Mouse (Mus musculus) intestine, postnatal 0 days (tissue): Measurements from ENCODE around the gene Lmntd1. TPM values are rescaled to one million over a fixed set of nuclear protein-coding genes. Genes with fewer than 3 reads are reported as not detected.

Experiments used
- ATAC-seq: fragments of 200-750 bp; cut with Nextera tagmentation; 2 replicates; pipeline ENCODE4 v1.8.0; 2017; ENCODE audit warnings: mild to moderate bottlenecking, moderate TSS enrichment, moderate library complexity
- H3K27ac ChIP-seq: fragments of 300-500 bp; sonication (generic); 2 replicates; pipeline ENCODE4 v1.5.1; 2014; ENCODE audit warnings: mild to moderate bottlenecking, low read depth, low read length, moderate library complexity
- H3K27me3 ChIP-seq: fragments of 300-500 bp; sonication (generic); replicated peaks from 2 replicates; pipeline ENCODE4 v1.6.1; 2014; ENCODE audit warnings: low read length, mixed read lengths; ENCODE audit not compliant: control insufficient read depth, insufficient read depth
- H3K36me3 ChIP-seq: fragments of 300-500 bp; sonication (generic); 2 replicates; pipeline ENCODE4 v1.6.1; 2014; ENCODE audit warnings: mild to moderate bottlenecking, moderate library complexity; ENCODE audit not compliant: control insufficient read depth, insufficient read depth
- H3K4me1 ChIP-seq: fragments of 300-500 bp; sonication (generic); replicated peaks from 2 replicates; pipeline ENCODE4 v1.6.1; 2014; ENCODE audit warnings: antibody characterized with exemption, low read length, mixed read lengths; ENCODE audit not compliant: control insufficient read depth, insufficient read depth
- H3K4me2 ChIP-seq: fragments of 300-500 bp; sonication (generic); replicated peaks from 2 replicates; pipeline ENCODE4 v1.6.1; 2014; ENCODE audit warnings: low read depth, mild to moderate bottlenecking, moderate library complexity
- H3K4me3 ChIP-seq: fragments of 300-500 bp; sonication (generic); 2 replicates; pipeline ENCODE4 v1.5.1; 2014; ENCODE audit warnings: low read depth, low read length
- H3K9ac ChIP-seq: fragments of 300-500 bp; sonication (generic); 2 replicates; pipeline ENCODE4 v1.6.1; 2014; ENCODE audit warnings: mild to moderate bottlenecking, low read depth, low read length
- H3K9me3 ChIP-seq: fragments of 300-500 bp; sonication (generic); 2 replicates; pipeline ENCODE4 v1.6.1; 2016; ENCODE audit warnings: mixed run types; ENCODE audit not compliant: control insufficient read depth
- CTCF ChIP-seq: sonication (generic); IDR thresholded peaks from 2 replicates; pipeline ENCODE4 v1.5.1; 2016; ENCODE audit warnings: low read depth, mild to moderate bottlenecking, control low read depth, antibody characterized with exemption, moderate library complexity
- WGBS: fragments of 180-500 bp; shearing (Covaris S2); extraction: QIAGEN DNeasy Blood & Tissue Kit; methylation state at CpG from one replicate; pipeline ENCODE4 v1.1.7; 2014; 5-methylcytosine and 5-hydroxymethylcytosine counted together
- polyA plus RNA-seq: library from polyadenylated mRNA; unstranded; fragments of >200 nt; fragmentation: Nextera tagmentation; extraction: Ambion mirVana; gene quantifications from 2 replicates; pipeline ENCODE4 v1.2.1, GENCODE M21; 2015

Lmntd1 gene
- polyA plus RNA-seq, 1 experiment from 2014 or later = 0.61 TPM

DNA sequence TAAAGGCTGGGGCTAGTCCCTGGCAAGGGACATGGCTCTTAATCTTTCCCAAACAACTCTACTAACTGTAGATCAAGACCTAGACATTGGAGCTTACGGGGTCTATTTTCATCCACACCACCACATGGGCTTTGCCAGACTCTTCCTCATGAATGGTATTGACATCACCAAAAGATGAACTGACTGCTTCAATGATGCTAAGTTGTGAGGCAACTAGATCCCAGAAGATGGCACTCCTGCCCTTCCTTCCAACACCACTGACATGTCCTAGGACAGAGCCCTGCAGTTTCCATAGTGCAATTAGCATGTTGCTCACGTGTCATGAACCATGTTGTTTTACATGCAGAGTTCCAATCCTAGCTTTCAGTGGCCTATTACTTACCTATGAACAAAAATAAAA is 217.6 kb downstream of the Lmntd1 start:
- Histone ChIP-seq H3K27me3 (no peaks in the 10 kb centered on the region), H3K9me3 (no peaks in the 10 kb centered on the region), H3K27ac (no peak overlapping the region), H3K4me1 (0 out of 2 replicates have a peak, but pooled peaks cover 2% of the 10 kb centered on the region), H3K9ac (no peak overlapping the region), H3K4me3 (no peak overlapping the region), H3K36me3 (no peaks in the 10 kb centered on the region), H3K4me2 (no peak overlapping the region)
- TF ChIP-seq CTCF = peak; percentile 60
- 87% methylated on average over 2 of the region's 2 CpGs for WGBS
- no peak for ATAC-seq

DNA sequence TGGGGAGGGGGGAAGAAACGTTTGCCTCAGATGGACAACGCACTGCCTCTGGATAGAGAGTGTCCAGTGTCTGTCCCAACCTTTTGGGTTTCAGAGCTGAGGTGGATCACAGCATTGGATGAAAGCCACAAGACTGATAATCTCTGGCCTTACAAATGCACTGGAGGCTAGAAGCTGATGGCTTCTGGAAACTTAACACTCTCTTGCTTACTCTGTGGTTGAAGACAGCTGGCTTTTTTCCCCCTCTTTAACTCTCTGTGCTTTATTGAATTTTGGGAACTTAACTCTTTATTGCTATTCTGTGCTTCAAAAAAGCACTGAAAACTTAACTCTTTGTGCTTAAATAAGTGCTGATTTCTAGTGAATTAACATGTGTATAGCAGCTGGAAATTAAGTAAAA is 223.7 kb downstream of the Lmntd1 start:
- no peaks in the 10 kb centered on the region for H3K9me3 ChIP-seq
- no peak for ATAC-seq
- H3K9ac ChIP-seq = no peak overlapping the region
- no peak overlapping the region for H3K27ac ChIP-seq
- H3K4me3 ChIP-seq = no peak overlapping the region
- no peaks in the 10 kb centered on the region for H3K36me3 ChIP-seq
- TF ChIP-seq CTCF = no peak
- WGBS = 74% methylated on average over 2 of the region's 2 CpGs
- no peaks in the 10 kb centered on the region for H3K4me1 ChIP-seq
- no peak overlapping the region for H3K4me2 ChIP-seq
- H3K27me3 ChIP-seq = no peaks in the 10 kb centered on the region

DNA sequence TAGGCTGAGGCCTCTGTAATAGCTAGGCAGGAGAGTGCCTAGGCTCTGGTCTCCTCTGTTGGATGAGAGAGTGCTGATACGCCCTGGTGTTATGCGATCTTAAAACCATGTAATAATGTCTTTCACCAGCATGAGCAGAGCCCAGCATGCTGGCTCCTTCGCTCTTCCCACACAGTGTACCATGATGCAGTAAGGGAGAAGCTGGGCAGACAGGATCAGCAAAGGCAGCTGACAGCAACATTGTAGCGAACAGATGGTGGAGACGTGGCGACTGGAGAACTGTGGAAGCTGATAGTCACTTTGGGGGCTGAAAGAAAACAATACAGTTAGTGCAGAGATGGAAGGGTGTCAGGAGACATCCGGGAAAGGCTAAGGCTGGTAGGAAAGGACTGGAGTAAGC is 224.2 kb downstream of the Lmntd1 start:
- no peak overlapping the region for H3K4me2 ChIP-seq
- H3K9ac ChIP-seq = no peak overlapping the region
- TF ChIP-seq CTCF = no peak
- no peaks in the 10 kb centered on the region for H3K9me3 ChIP-seq
- H3K27me3 ChIP-seq = no peaks in the 10 kb centered on the region
- H3K27ac ChIP-seq = no peak overlapping the region
- no peak for ATAC-seq
- no peaks in the 10 kb centered on the region for H3K4me1 ChIP-seq
- H3K4me3 ChIP-seq = no peak overlapping the region
- no peaks in the 10 kb centered on the region for H3K36me3 ChIP-seq
- 78% methylated on average over 7 of the region's 7 CpGs for WGBS

DNA sequence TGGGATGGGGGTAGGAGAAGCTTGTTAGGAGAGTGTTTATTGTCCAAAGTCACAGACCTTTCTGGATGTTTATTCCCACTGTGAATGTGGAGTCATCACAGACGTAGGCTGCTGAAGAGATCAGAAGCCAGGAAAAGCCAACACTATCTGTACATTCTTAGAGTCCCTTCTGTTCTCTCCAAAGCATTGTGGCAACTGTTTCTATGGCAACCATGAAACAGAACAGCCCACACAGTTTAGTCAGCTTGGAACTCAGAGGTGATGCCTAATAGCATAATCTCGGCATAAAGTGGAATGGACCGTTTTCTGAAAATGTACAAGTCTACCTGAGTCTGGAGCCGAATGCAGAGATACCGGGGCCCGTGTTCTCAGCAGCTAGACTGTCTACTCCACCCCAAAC is 226.7 kb downstream of the Lmntd1 start:
- H3K9me3 ChIP-seq = no peaks in the 10 kb centered on the region
- H3K4me1 ChIP-seq = no peaks in the 10 kb centered on the region
- no peak for ATAC-seq
- H3K27me3 ChIP-seq = no peaks in the 10 kb centered on the region
- no peak overlapping the region for H3K9ac ChIP-seq
- WGBS = 78% methylated on average over 6 of the region's 6 CpGs
- no peak overlapping the region for H3K27ac ChIP-seq
- TF ChIP-seq CTCF = no peak
- H3K4me2 ChIP-seq = no peak overlapping the region
- H3K36me3 ChIP-seq = no peaks in the 10 kb centered on the region
- no peak overlapping the region for H3K4me3 ChIP-seq

DNA sequence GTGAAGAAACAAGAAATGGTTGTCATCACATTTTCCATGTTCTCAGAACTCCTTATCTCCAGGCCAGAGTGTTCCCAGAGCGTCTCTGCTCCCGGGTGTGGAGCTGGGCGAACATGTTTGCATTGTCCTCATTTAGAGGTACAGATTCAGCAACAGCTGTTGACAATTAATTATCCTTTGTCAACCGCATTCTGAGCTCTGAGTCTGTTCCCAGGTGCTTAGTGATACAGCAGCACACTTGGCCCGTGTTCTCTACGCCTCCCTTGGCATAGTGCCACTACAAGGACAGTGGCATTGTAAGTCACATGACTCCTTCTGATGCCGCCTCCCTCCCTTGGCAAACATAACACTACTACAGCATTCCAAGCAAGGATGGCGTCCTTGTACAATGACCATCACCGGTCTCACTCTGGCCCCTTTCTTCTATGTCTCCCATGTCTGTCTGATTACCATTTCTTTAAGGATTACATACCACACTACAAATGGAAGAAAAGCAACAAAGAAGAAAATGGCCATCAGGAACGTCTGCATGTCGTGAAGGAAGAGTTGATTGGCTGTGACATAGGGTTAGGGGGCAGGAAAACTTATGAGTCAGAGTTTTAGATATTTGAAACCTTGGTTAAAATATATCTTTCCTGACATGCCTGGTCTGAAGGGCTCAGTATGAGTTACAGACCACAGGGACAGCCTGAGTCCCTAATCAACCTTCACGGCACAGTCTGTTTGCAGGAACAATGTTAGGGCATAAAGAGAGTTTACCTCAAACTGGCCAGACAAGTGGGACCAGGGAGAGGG is 231.3 kb downstream of the Lmntd1 start:
- 68% methylated on average over 12 of the region's 12 CpGs for WGBS
- TF ChIP-seq CTCF = no peak
- ATAC-seq = 0 out of 2 replicates have a peak, but pooled peaks have one; percentile 43

DNA sequence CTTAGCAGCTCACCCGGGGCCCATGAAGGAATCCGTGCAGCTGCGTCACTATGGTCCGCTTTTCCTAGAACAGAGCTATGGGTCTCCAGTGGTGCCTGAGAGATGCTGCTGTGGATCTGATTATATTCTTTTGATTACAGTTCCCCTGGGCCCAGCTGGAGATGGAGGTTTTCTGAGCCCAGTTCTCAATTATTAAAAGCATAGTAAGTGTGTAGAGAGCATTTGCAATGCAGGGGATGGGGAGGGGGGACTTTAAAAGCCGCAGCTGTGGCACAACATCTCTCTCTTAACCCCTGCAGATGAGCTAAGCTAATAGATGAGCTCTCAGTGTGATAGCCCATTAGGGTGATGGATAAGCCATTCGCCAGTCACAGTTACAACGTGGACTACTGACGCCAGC is 233.2 kb downstream of the Lmntd1 start:
- Histone ChIP-seq H3K36me3 (no peaks in the 10 kb centered on the region), H3K4me2 (no peak overlapping the region), H3K4me1 (no peaks in the 10 kb centered on the region), H3K27me3 (no peaks in the 10 kb centered on the region), H3K4me3 (no peak overlapping the region), H3K9ac (no peak overlapping the region), H3K27ac (no peak overlapping the region), H3K9me3 (no peaks in the 10 kb centered on the region)
- TF ChIP-seq CTCF = no peak
- 92% methylated on average over 8 of the region's 8 CpGs for WGBS
- no peak for ATAC-seq

More for the DNA sequence above, 231.3 kb downstream of the Lmntd1 start:
- no peak overlapping the region for H3K4me2 ChIP-seq
- H3K27ac ChIP-seq = no peak overlapping the region
- no peak overlapping the region for H3K4me3 ChIP-seq
- H3K4me1 ChIP-seq = no peaks in the 10 kb centered on the region
- H3K9me3 ChIP-seq = no peaks in the 10 kb centered on the region
- no peak overlapping the region for H3K9ac ChIP-seq
- no peaks in the 10 kb centered on the region for H3K27me3 ChIP-seq
- no peaks in the 10 kb centered on the region for H3K36me3 ChIP-seq
